Mouse (Mus musculus) heart, embryonic 12.5 days (tissue): ENCODE data around the gene Nfyb. TPM values are rescaled to one million over a fixed set of nuclear protein-coding genes. Genes with fewer than 3 reads are reported as not detected.

Experiments used
- ATAC-seq: fragments of 200-750 bp; cut with Nextera tagmentation; 2 replicates; pipeline ENCODE4 v1.8.0; 2017; ENCODE audit warnings: moderate TSS enrichment, moderate library complexity; ENCODE audit not compliant: insufficient number of reproducible peaks, low FRiP score
- H3K27ac ChIP-seq: fragments of 300-500 bp; sonication (generic); 2 replicates; pipeline ENCODE4 v1.5.1; 2016; ENCODE audit warnings: mild to moderate bottlenecking, moderate library complexity; ENCODE audit not compliant: poor library complexity, severe bottlenecking
- H3K27me3 ChIP-seq: fragments of 300-500 bp; sonication (generic); replicated peaks from 2 replicates; pipeline ENCODE4 v1.6.1; 2016; ENCODE audit warnings: mild to moderate bottlenecking, moderate library complexity
- H3K36me3 ChIP-seq: fragments of 300-500 bp; sonication (generic); 2 replicates; pipeline ENCODE4 v1.6.1; 2016; ENCODE audit warnings: mild to moderate bottlenecking, moderate library complexity
- H3K4me1 ChIP-seq: fragments of 300-500 bp; sonication (generic); replicated peaks from 2 replicates; pipeline ENCODE4 v1.6.1; 2016; ENCODE audit warnings: mild to moderate bottlenecking
- H3K4me2 ChIP-seq: fragments of 300-500 bp; sonication (generic); 2 replicates; pipeline ENCODE4 v1.6.1; 2016; ENCODE audit warnings: mild to moderate bottlenecking, moderate library complexity
- H3K4me3 ChIP-seq: fragments of 300-500 bp; sonication (generic); 2 replicates; pipeline ENCODE4 v1.5.1; 2016; ENCODE audit warnings: mild to moderate bottlenecking
- H3K9ac ChIP-seq: fragments of 300-500 bp; sonication (generic); 2 replicates; pipeline ENCODE4 v1.6.1; 2016; ENCODE audit warnings: mild to moderate bottlenecking, moderate library complexity
- H3K9me3 ChIP-seq: fragments of 300-500 bp; sonication (generic); replicated peaks from 2 replicates; pipeline ENCODE4 v1.6.1; 2016; ENCODE audit warnings: mild to moderate bottlenecking, moderate library complexity
- WGBS: fragments of 180-500 bp; shearing (Covaris S2); methylation state at CpG from one replicate; pipeline ENCODE4 v1.1.7; 2016; 5-methylcytosine and 5-hydroxymethylcytosine counted together
- polyA plus RNA-seq: library from polyadenylated mRNA; unstranded; fragments of >200 nt; fragmentation: Nextera tagmentation; extraction: Ambion mirVana; gene quantifications from 2 replicates; pipeline ENCODE4 v1.2.1, GENCODE M21; 2016

Nfyb gene
- polyA plus RNA-seq, 1 experiment from 2014 or later: 28.1 TPM

DNA sequence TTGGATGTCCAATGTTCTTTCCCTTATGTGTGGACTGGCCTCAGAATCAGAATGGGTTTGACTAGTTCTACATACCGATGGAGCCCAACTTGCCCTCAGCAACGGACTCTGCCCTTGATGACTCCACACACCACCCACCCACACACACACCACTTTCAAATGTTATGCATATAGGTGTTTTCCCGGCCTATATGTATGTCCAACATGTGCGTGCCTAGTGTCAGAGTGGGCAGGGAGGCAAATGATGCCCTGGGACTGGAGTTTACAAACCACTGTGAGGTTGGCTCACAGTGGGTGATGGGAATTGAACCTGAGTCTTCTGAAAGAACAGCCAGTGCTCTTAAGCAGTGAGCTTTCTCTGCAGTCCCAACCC, 33.2 kb upstream of the Nfyb start:
- Histone ChIP-seq H3K4me2 (no peak overlapping the region), H3K9ac (no peak overlapping the region), H3K4me1 (peaks cover 24% of the 10 kb centered on the region), H3K4me3 (no peak overlapping the region), H3K36me3 (no peaks in the 10 kb centered on the region), H3K27ac (peak overlapping the region; percentile 28; the same call in 1 of the 2 replicates), H3K9me3 (no peaks in the 10 kb centered on the region), H3K27me3 (no peaks in the 10 kb centered on the region)
- WGBS: 80% methylated on average over 4 of the region's 4 CpGs
- ATAC-seq: no peak

DNA sequence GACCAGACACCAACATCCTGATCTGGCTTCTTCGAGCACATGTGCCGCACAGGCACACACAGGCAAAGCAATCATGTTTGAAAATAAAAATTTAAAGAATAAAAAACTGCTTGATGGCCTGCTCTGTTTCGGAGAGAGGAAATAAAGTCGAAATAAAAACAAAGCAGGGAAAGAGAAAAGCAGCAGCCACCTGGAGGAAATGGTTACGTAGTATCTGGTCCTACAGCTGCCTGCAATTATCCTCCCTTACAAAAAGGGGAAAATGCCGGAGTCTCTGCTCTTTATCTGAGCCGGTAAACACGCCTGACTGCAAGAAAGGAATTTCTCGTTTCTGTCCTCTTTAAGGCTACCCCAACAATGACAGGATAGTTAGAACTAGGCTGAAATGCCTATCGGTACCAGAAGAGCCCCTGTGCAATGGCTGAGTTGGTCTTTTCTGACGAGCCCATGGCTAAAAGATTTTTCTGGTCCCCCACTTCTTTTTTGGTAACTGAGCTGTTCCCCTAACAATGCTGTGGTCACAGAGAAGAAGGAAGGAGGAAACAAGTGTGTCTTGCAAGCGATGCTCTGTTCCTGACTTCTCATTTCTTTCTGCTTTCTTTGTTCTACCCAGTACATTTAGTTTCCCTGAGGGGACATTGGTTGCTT, 32.7 kb upstream of the Nfyb start:
- no peaks in the 10 kb centered on the region for H3K27me3 ChIP-seq
- no peak for ATAC-seq
- 0 out of 2 replicates have a peak, but pooled peaks cover 2% of the 10 kb centered on the region for H3K9me3 ChIP-seq
- H3K4me1 ChIP-seq: peaks cover 24% of the 10 kb centered on the region
- H3K36me3 ChIP-seq: no peaks in the 10 kb centered on the region
- 43% methylated on average over 12 of the region's 12 CpGs for WGBS
- no peak overlapping the region for H3K4me2 ChIP-seq
- no peak overlapping the region for H3K9ac ChIP-seq
- H3K4me3 ChIP-seq: no peak overlapping the region
- H3K27ac ChIP-seq: peak overlapping the region; percentile 28; the same call in 1 of the 2 replicates

DNA sequence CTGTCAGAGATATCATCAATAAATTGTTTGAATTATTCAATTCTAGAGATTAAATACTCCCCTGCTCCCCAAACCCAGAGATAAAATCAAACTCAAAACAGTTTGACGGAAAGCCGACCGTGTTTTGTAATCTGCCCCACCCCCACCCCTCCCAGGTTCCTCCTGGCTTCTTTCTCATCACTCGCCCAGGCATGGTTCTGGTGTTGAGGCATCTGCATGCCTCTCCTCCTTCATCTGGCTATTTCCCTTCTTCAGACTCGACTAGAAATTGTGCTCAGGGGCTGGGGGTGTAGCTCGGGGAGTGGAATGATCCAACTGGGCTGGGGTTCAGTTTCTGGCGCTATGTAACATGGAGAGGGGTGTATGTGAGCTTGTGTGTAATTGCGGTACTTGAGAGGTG, 31.8 kb upstream of the Nfyb start:
- Histone ChIP-seq H3K27ac (no peak overlapping the region), H3K4me3 (peak overlapping the region; percentile 17; the same call in 1 of the 2 replicates), H3K9me3 (0 out of 2 replicates have a peak, but pooled peaks cover 2% of the 10 kb centered on the region), H3K4me1 (peaks cover 24% of the 10 kb centered on the region), H3K27me3 (no peaks in the 10 kb centered on the region), H3K9ac (no peak overlapping the region), H3K4me2 (peak overlapping the region; percentile 59), H3K36me3 (no peaks in the 10 kb centered on the region)
- ATAC-seq: no peak
- 36% methylated on average over 8 of the region's 8 CpGs for WGBS

DNA sequence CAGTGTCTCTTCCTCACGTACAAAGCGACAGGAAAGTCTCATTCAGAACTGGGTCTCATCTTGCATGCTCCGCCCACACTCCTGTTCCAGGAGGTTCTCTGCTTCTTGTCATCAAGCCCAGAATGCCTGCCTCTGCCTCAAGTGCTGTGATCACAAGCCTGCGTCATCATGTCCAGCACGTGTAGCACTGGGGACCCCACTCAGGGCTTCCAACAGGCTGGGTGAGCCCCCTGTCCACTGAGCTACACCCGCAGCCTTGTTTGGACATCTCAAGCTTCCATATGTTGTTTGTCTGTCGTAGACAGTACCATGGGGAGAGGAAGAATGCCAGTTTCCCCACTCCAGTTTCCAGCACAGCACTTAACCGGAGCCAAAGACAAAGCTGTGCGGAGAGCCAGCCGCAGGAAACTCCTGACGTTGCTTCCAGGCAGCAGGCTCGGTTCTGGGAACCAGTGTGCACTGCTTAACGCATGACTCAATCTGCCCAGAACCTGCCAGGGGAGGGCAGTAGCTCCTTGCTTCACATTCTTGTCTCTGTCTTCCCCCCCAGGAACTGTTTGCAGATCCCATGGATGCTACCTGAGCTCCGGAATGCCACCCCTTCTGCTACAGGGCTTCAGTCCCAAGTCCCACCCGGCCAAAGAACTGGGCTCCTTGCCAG, 31.3 kb upstream of the Nfyb start:
- H3K9me3 ChIP-seq: 0 out of 2 replicates have a peak, but pooled peaks cover 2% of the 10 kb centered on the region
- 0 out of 2 replicates have a peak overlapping the region, but pooled peaks have one; percentile 25 for H3K27ac ChIP-seq
- peaks cover 24% of the 10 kb centered on the region for H3K4me1 ChIP-seq
- H3K27me3 ChIP-seq: no peaks in the 10 kb centered on the region
- H3K36me3 ChIP-seq: no peaks in the 10 kb centered on the region
- peak overlapping the region; percentile 17; the same call in 1 of the 2 replicates for H3K4me3 ChIP-seq
- peak overlapping the region; percentile 0; the same call in 1 of the 2 replicates for H3K9ac ChIP-seq
- ATAC-seq: peak; percentile 73
- 19% methylated on average over 15 of the region's 15 CpGs for WGBS
- peak overlapping the region; percentile 59 for H3K4me2 ChIP-seq

DNA sequence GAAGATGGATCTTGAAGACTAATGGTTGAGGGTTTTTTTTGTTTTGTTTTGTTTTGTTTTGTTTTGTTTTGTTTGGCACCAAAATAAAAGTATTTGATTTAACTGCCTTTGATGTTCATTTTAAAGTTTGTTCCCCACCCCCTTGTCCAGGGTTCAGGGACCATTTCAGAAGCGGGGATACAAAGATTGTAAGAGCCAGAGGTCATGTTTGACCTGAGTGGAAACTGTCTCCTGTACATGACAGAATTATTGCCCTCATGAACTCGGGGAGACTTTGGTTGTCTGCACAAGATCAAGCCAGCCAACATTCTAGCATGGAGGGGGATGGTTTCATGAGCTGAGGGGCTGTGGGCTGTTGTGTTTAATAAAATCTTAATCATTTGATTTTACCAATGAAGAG, 28.4 kb upstream of the Nfyb start:
- WGBS: 62% methylated on average over 2 of the region's 2 CpGs
- no peak overlapping the region for H3K27ac ChIP-seq
- no peaks in the 10 kb centered on the region for H3K36me3 ChIP-seq
- H3K9ac ChIP-seq: no peak overlapping the region
- H3K27me3 ChIP-seq: no peaks in the 10 kb centered on the region
- H3K9me3 ChIP-seq: 0 out of 2 replicates have a peak, but pooled peaks cover 2% of the 10 kb centered on the region
- no peak overlapping the region for H3K4me2 ChIP-seq
- H3K4me1 ChIP-seq: peaks cover 19% of the 10 kb centered on the region
- no peak overlapping the region for H3K4me3 ChIP-seq
- ATAC-seq: no peak

DNA sequence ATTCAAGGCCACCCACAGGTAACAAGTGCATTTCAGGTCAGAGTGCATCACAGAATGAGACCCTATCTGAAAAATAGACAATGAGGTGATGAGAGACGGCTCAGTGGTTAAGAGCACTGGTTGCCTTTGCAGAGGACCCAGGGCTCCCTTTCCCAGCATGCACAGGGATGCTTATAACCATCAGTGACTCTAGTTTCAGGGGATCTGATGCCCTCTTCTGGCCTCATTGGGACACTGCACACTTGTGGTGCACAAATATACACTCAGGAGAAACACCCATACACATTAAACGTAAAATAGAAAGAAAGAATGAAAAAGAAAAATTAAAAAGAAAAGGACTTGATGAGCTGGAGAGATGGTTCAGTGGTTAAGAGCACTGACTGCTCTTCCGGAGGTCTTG, 27.8 kb upstream of the Nfyb start:
- Histone ChIP-seq H3K27ac (no peak overlapping the region), H3K4me3 (no peak overlapping the region), H3K4me1 (peaks cover 17% of the 10 kb centered on the region), H3K9me3 (0 out of 2 replicates have a peak, but pooled peaks cover 2% of the 10 kb centered on the region), H3K9ac (no peak overlapping the region), H3K4me2 (no peak overlapping the region), H3K36me3 (no peaks in the 10 kb centered on the region), H3K27me3 (no peaks in the 10 kb centered on the region)
- WGBS: 94% methylated on average over 3 of the region's 3 CpGs
- ATAC-seq: no peak

DNA sequence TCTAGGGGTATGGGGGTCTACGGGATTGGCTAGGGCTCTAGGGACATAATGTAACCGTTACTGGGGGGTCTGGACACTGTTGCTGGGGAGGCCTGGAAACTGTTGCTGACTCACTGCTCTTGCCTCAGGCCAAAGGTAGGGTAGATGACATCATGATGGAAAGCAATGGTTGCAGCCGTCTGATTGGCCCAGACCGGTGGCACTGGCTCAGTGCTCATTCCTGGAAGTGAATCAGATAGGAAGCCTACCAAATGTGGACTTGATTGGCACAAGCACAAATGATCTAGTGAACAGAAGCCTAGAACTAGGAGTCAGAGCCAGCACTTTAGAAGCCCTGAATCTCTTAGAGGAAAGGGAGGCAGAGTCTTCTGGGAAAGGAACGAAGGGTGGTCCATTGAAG, 26.6 kb upstream of the Nfyb start:
- no peaks in the 10 kb centered on the region for H3K27me3 ChIP-seq
- H3K4me1 ChIP-seq: peaks cover 9% of the 10 kb centered on the region
- no peaks in the 10 kb centered on the region for H3K36me3 ChIP-seq
- no peak overlapping the region for H3K4me3 ChIP-seq
- H3K27ac ChIP-seq: no peak overlapping the region
- WGBS: 85% methylated on average over 5 of the region's 5 CpGs
- no peak overlapping the region for H3K4me2 ChIP-seq
- ATAC-seq: no peak
- 0 out of 2 replicates have a peak, but pooled peaks cover 2% of the 10 kb centered on the region for H3K9me3 ChIP-seq
- no peak overlapping the region for H3K9ac ChIP-seq

DNA sequence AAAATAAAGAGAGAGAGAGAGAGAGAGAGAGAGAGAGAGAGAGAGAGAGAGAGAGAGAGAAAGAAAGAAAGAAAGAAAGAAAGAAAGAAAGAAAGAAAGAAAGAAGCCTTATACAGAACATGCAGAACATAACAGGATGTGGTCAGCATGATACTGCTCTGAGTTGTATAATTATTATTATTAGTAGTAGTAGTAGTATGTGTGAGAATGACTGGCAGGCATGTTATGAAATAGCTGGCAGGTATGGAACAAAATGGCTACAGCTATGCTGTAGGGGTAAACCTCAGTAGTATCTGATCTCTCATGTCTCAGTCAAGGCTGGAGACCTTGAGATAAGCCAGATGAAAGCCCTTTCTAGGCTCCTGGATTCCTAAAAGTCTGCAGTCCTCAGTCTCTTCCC, 25.2 kb upstream of the Nfyb start:
- H3K4me1 ChIP-seq: no peaks in the 10 kb centered on the region
- no peaks in the 10 kb centered on the region for H3K36me3 ChIP-seq
- no peak overlapping the region for H3K4me3 ChIP-seq
- no peak overlapping the region for H3K9ac ChIP-seq
- H3K4me2 ChIP-seq: no peak overlapping the region
- ATAC-seq: no peak
- H3K27me3 ChIP-seq: no peaks in the 10 kb centered on the region
- 0 out of 2 replicates have a peak, but pooled peaks cover 2% of the 10 kb centered on the region for H3K9me3 ChIP-seq
- H3K27ac ChIP-seq: no peak overlapping the region

DNA sequence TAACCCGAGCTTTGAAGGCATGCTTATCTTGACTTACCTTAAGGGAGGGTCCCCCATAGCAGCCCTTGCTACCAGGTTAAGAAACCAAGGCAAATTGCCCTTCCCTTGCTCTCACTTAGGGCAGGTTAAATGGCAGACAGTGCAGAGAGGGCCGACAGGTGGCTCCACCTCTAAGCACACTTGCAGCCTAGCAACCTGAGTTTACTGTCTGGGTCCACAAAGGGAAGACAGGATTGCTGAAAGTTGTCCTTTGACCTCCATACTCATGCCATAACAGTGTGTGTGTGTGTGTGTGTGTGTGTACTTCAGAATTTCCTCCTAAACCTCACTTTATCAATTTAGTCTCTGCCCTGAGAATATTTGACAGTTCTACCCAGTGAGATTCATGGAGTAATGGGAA, 18.5 kb upstream of the Nfyb start:
- no peak overlapping the region for H3K4me3 ChIP-seq
- peaks cover 9% of the 10 kb centered on the region for H3K4me1 ChIP-seq
- H3K9ac ChIP-seq: no peak overlapping the region
- no peak overlapping the region for H3K27ac ChIP-seq
- H3K4me2 ChIP-seq: no peak overlapping the region
- no peaks in the 10 kb centered on the region for H3K36me3 ChIP-seq
- 42% methylated on average over 2 of the region's 2 CpGs for WGBS
- no peak for ATAC-seq
- no peaks in the 10 kb centered on the region for H3K9me3 ChIP-seq
- H3K27me3 ChIP-seq: peaks cover 9% of the 10 kb centered on the region; the same call in 1 of the 2 replicates

DNA sequence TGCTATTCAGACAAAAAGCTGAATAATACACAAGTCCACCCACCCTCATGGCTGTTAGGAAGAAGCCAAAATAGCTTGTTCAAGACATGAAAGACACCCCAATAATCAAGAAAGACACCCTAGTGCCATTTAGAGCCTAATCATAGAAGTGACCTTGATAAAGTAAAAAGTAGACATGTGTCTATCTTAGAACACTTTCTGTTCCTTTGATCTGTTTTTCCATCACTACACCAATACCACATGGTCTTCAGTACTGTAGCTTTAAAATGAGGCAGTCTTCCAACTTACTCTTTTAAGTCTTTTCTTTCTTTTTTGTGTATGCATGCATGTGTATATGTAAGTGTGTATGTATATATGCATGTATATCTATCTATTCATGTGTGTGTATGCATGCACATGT, 16.9 kb upstream of the Nfyb start:
- no peaks in the 10 kb centered on the region for H3K9me3 ChIP-seq
- no peak overlapping the region for H3K27ac ChIP-seq
- H3K9ac ChIP-seq: no peak overlapping the region
- peaks cover 9% of the 10 kb centered on the region; the same call in 1 of the 2 replicates for H3K27me3 ChIP-seq
- H3K4me3 ChIP-seq: no peak overlapping the region
- H3K4me1 ChIP-seq: peaks cover 12% of the 10 kb centered on the region
- ATAC-seq: no peak
- H3K4me2 ChIP-seq: no peak overlapping the region
- no peaks in the 10 kb centered on the region for H3K36me3 ChIP-seq

DNA sequence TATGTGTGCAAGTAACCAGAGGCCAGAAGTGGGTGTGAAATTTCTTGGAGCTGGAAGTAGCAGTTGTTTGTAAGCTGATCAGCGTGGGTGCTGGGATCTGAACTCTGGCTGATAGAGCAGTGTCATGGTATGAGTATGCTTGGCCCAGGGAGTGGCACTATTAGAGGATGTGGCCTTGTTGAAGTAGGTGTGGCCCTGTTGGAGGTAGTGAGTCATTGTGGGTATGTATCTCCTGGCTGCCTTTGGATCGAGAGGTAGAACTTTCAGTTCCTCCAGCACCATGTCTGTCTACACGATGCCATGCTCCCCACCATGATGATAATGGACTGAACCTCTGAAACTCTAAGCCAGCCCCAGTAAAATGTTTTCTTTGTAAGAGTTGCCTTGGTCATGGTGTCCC, 16.4 kb upstream of the Nfyb start:
- no peak overlapping the region for H3K4me2 ChIP-seq
- H3K4me1 ChIP-seq: peaks cover 12% of the 10 kb centered on the region
- H3K27me3 ChIP-seq: peaks cover 9% of the 10 kb centered on the region; the same call in 1 of the 2 replicates
- H3K9me3 ChIP-seq: no peaks in the 10 kb centered on the region
- WGBS: 86% methylated on average over 3 of the region's 3 CpGs
- H3K36me3 ChIP-seq: no peaks in the 10 kb centered on the region
- no peak overlapping the region for H3K4me3 ChIP-seq
- peak; percentile 74; the same call in 1 of the 2 replicates for ATAC-seq
- no peak overlapping the region for H3K9ac ChIP-seq
- no peak overlapping the region for H3K27ac ChIP-seq
